Mouse (Mus musculus): ENCODE measurements around the gene Il17rb.

The Il17rb gene

DNA sequence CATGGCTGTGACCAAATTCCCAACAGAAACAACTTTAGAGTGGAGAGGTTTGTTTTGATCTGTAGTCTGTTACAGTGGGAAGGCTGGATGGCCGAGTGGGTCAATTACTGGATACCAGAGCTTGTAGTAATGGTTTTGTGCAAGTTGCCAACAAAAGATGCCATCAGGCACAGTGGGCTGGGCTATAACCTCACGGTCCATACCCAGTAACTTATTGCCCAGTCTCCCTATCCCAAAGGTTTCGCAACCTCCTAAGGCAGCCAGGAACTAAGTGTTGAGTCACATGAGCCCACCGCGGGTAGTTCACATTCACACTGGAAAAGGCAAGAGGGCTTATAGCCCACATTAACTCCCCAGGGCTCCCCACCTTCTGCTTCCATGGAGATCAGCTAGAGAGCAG lies 8.0 kb upstream of the Il17rb start:
- peak; percentile 62 for DNase-seq (ENCODE audit: low spot score)

- DNase-seq (ENCODE audit: low spot score), result no peak
Observed at GRCm38 (mm10) chr14:30015008-30015407, 6.3 kb upstream of the Il17rb start.

DNA sequence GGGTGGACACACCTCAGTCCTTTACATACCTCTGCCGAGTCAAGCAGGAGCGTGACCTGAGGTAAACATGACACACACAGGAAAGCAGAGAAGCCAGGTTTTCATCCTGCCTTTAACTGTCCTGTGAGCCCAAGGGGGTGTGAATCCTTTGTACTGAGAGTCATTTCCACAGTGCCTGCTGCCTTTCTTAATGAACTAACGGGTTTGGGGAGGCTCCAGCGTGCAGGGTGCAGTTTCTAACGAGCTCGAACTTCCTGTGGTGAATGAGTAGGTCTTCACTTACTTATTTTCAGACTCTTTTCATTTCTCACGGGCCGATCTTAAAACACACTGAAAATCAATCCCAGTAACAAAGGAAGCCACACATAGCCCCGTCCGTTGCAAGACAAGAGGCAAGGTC lies 5.8 kb upstream of the Il17rb start:
- DNase-seq (ENCODE audit: low spot score), result no peak

- DNase-seq (ENCODE audit: low spot score), result peak; percentile 74
Observed at GRCm38 (mm10) chr14:30011886-30012560, 3.3 kb upstream of the Il17rb start.

DNA sequence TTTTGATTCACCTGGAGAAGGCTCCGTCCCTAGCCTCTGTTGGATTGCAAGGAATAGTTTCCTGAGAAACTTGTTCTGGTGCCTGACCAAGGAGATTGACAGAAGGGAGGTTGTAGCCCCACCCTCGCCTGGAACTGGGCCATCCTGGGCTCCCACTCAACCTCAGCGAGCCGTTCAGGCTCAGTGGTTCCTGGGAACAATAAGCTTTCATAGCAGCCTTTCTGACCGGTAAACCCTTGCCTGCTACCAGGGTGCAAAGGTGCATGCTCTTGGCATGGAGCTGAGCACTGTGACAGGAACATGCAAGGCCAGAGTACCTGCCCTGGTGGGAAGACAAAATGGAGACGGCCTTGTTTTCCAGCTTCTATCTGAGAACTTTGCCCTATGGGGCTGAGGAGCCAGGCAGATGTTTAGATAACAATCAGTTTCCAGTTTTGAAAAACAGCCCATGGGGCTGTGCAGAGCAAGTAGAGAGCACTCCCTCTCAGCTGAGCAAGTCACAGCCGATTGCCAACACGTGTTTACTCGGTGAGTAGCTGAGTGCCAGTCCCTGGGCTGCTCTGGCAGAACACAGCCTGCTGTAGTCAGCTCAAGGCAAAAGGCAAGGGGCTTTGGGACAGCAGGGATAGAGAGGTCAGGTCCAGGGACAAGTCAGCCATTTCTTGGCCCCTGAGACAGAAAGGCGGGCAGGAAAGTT lies 1.3 kb upstream of the Il17rb start:
- peak; percentile 78 for DNase-seq (ENCODE audit: low spot score)

DNA sequence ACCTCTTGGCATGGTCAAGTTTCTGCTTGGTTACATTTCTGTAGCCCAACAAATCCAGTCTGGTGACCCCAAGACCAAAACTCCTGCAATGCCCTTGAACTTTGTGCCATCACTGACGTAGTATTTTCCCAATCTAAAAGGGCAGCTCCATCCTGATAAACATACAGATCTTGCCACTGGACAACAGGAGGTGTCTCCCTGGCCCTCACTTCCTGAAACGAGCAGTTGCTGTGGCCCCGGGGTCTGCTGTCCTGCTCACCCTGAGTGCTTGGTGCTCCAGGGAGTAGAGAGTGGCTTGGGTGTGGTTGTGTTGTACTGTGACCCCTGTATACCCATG lies 9.3 kb downstream of the Il17rb start:
- DNase-seq (ENCODE audit: low spot score), result no peak

- no peak for DNase-seq (ENCODE audit: low spot score)
Observed at GRCm38 (mm10) chr14:29998747-29999474, 9.8 kb downstream of the Il17rb start.

DNA sequence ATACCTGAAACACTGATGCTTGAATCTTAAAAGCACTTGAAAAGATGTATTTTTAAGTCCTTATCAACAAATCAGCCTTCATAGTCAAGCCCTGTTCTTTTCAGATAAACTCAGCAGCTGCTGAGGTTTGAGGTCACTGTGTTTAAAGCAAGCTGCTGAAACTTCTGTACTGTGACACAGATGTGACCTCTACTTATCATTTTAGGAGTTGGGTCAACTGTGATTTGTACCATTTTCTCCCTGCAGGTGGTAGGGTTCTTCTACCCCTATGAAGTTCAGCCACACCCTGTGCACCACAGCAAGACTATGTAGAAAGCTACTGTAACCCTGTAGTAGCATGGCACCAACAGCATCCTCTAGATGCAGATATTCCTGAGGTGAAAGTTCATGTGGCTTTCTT lies 11.4 kb downstream of the Il17rb start:
- no peak for DNase-seq (ENCODE audit: low spot score)

DNA sequence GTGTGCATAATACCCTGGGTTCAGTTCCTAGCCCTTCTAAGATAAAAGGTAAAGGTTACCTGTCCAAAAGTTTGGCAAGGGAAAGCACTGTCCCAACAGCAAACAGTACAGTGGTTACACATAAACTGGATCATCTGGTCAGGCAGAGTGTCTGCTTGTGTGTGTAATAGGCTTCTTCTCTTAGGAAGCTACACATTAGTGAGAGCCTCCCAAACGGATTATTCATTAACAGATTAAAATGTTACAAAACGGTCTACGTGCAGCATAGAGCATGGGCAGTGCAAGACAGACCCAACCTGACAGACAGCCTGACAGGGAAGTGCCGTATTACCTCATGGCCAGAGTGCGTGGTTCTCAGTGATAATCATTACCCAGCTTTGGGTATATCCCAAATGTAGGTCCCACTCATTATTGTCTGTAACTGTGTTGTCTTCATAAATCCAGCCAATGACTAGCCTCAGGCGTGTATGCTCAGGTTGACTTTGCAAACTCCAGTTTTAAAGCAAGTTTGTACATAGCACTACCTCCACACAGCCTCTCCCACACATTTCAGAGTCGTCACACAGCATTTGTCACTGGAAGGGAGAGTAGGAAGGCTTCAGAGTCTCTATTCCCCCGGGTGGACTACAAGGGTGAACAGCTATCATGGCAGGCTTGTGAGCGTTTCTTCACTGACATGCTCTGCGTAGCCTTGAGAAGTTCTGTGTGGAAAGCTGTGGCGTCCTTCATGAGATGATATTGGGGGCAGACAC lies 12.5 kb downstream of the Il17rb start:
- no peak for DNase-seq (ENCODE audit: low spot score)

- no peak for DNase-seq (ENCODE audit: low spot score)
Observed at GRCm38 (mm10) chr14:29994976-29995375, 13.7 kb downstream of the Il17rb start.

DNA sequence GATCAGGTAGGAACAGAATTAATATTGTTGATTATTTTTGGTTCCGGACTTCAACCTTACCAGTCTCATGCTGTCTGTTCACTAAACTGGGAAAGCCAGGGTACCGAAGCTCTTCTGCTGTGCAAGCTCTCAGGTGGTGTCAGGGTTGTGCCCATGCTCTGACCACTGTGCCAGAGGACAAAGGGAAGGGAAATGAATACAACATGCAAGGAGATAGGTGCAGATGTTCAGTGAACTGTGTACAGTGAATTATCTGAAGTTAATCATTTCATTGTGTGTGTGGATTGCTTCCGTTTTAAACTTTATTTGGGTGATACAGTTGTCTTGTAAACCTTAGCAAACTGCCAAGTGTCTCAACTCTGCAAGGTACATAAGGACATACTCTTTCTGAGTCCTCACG lies 20.4 kb downstream of the Il17rb start:
- no peak for DNase-seq (ENCODE audit: low spot score)

DNA sequence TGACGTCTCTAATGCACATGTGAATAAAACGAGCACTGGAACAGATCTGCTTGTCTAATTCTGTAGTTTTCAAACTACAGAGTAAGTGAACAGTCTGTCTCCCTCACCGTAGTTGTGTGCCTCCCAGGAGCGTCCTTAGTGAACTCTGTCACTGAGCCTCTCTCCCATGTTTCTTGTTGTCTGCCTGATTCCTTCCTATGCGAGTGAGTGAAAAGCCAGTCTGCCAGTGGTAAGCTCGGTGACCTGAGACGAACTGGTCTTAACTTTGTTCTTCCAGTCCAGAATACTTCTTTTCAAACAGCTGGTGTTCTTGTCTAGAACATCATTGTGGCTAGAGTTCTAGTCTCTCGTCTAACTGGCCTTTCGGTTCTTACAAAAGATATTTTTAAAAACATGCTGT lies 21.0 kb downstream of the Il17rb start:
- no peak for DNase-seq (ENCODE audit: low spot score)

DNA sequence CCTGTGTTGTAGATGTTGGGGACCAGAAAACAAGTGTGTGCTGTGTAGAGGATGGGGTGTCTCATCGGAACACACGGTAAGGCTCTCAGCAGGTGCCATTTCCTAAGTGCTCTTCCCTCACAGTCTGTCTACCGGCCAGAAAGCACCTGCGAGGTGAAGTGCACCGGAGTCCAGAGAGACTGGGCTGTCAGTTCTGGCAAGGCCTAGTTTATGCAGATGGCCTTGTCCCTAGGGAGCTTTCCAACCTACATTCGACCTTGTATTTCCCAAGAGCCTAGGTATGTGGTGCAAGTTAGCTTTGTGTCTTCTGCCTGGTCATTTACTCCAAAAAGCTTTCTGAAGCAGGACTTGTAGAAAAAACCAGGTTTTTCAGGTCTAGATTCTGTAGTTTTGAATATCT lies 21.4 kb downstream of the Il17rb start:
- no peak for DNase-seq (ENCODE audit: low spot score)

GRCm38 (mm10) chr14:29986096-29986495 lies 22.6 kb downstream of the Il17rb start:
- DNase-seq (ENCODE audit: low spot score), result no peak

- DNase-seq (ENCODE audit: low spot score), result peak; percentile 43
Observed at GRCm38 (mm10) chr14:29980447-29981205, 28.1 kb downstream of the Il17rb start.

DNA sequence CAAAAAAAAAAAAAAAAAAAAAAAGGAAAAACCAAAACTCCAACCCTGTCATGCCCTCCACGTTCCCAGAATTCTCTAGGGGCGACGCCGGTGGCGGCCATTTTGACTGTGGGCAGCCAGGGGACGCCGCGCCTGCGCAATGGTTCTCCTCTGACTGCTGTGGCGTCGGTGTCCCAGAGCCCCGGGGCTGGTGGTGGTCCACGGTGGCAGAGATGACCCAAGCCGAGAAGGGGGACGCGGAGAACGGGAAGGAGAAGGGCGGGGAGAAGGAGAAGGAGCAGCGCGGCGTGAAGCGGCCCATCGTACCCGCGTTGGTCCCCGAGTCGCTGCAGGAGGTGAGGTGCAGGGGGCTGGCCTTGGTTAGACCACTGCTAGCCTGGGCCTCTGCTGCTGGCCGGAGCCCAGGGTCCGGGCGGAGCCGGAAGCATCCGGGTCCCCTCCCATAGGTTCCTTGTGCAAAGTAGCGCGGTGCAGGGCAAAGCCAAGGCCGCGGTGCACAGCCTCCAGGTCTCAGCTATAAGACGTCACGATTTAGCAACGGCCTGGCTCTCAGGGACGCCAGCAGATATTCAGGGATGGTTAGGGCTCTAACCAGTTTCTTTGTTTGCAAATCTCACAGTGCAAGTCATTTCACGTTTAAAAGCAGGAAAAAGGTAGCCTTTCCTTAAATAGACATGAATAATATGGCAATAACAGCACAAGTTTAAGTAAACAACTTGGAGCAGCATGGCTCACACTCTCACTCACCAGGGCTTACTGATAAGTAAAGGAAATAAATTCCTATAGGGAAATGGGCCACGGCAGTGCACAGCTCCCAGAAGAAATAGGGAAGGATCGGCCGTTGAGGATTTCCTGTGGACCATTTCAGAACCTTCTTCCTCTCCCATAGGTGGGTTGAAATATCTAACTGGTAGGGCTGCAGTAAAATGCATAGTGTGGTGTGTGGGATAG lies 30.2 kb downstream of the Il17rb start, which contains the start of gene Actr8:
Gene Actr8 (plus strand): TSS at position 84 of the 951 bp plus-strand sequence.
- DNase-seq (ENCODE audit: low spot score), result peak; percentile 92

- no peak for DNase-seq (ENCODE audit: low spot score)
Observed at GRCm38 (mm10) chr14:29976927-29977326, 31.8 kb downstream of the Il17rb start.

DNA sequence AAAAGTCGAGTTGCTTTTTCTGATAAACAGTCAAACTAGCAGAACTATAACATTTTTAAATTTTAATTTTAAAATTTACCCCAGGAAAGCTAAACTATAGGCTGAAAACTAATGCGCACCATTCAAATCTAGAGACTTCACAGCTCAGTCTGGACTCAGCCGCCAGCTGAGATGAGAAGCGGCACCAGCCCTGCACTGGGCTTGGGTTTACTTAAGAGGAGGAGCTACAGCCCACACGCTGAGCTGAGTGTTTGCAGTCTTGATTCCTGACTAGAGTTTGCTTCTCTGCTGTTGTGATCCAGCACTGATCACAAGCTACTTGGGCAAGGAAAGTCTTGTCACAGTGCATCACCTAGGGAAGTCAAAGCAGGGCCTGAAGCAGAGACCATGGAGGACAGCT lies 36.7 kb downstream of the Il17rb start:
- DNase-seq (ENCODE audit: low spot score), result no peak

- no peak for DNase-seq (ENCODE audit: low spot score)
Observed at GRCm38 (mm10) chr14:29971446-29971845, 37.2 kb downstream of the Il17rb start.

DNA sequence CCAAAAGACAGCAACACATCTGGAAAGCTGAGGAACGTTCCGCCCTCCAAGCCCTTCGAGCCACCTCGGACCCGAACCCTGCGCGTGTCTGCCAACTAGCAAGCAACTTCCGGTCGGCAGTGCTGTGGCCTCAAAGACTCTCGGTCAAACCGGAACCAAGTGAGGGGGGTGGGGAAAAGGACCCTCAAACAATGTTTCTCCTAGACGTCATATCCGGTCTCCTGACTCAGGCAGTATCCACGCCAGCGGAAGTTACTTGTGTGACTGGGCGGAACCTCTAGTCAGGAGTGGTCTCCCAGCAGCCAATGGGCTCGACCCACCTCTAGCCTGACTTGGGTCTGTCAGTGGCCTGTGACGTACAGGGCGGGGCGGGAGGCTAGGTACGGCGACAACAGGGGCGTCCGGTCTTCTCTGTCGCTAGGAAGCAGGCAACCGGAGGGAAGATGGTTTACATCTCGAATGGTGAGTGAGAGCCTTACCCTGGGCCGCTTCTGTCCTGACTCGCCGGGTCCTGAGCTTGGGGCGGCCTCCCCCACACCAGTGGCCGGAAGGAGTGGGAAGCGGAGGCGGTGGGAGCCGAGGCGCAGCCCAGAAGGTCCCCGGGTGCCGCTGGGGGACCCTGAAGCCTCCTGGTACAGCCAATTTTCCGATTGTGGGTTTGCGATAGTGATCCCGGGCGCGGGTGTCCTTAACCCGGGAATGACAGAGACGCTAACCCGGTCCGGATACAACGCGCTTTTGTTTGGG lies 40.4 kb downstream of the Il17rb start, which contains the start of gene Selenok:
Gene Selenok (plus strand): TSS at position 234 of the 747 bp plus-strand sequence.
- DNase-seq (ENCODE audit: low spot score), result peak; percentile 98

All from adipocyte (in vitro differentiated cells).